Mouse (Mus musculus) CD8-positive naive resting alpha-beta T cell, adult 57 days (primary cell): Measurements from ENCODE around the gene Sh3bgrl. TPM values are rescaled to one million over a fixed set of nuclear protein-coding genes. Genes with fewer than 3 reads are reported as not detected.

Source experiments
- total RNA-seq: library from RNA; stranded (reverse); gene quantifications from one replicate; pipeline ENCODE4 v1.2.4, GENCODE M21; 2023

Sh3bgrl gene
- total RNA-seq = 22.0 TPM

DNA sequence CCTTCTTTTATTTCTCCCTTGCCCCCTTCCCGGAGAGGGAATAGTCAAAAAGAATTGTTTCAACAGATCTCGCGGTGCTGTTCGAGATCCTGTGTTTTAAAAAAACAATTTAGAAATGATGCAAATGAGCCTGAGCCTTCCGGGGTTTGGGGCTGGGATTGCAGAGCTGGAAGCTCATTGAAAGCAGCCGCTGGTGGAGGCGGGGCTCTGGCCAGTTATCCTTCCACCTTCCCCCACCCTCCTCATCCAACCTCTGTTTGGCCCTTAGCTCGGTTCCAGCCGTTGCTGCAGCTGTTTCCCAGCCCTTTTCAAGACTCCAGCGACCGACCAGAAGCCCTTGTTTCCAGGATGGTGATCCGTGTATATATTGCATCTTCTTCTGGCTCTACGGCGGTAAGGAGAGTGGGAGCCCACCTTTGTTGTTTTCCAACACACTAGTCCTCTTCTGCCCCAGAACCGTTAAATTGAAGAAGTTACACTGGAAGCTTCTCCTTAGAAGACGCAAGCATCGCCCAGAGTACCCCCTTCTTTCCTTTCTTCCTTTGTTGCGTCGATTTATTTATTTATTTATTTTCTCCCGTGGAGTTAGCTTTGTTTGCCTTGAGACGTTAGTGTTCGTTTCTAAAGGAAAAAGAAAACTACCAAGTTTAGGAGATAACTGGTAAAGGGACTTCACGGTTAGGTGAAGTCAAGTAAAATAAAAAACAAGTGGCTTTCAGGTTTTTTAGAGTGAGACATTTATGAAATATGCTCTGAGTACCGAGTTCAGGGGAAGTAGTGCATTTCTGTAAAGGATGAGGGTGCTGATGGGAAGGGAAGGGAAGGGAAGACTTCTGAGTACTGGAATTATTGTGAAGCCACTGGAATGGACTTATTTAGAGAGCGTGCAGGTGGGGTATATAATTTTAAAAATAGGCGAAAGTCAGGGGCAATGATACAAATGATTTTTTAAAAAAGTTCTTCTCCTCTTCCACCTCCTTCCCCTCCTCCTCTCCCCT is at the start of gene Sh3bgrl:
Sh3bgrl (plus strand) TSS at position 121 of the 998 bp plus-strand sequence.

DNA sequence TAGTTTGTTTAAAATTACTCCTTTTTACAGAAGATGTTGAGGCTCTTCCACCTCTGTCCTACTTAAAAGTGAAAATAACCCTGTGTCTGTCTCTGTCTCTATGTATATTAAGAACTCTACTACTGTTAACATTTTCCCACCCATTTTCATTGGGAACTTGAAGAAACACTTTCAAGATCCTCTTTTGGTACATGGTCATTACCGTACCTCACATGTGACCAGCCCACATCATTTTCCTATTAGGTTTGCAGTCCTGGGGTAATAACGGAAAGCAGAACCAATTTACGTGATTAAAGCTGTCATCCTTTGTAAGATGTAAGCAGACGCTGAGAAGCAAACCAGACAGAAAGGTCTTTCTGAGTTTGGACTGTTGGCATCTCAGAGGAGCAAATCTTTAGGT is 101.3 kb downstream of the Sh3bgrl start, which contains the start of gene Gm6377:
Gm6377 (plus strand) TSS at position 289 of the 400 bp plus-strand sequence.

Other genes with a start within 250 kb of the Sh3bgrl start
- 10.1 TPM for gene Hmgn5, start 82.0 kb upstream of the Sh3bgrl start, total RNA-seq
- 7.0 TPM for gene Gm6377, start 101.4 kb downstream of the Sh3bgrl start, total RNA-seq